Comparison of ENCODE assay signal across 12 mouse cellular contexts in genomic region chr12:51821256-51821655, GRCm38 (mm10). TPM values are rescaled to one million over a fixed set of nuclear protein-coding genes. Genes with fewer than 3 reads are reported as not detected.
A peak's percentile ranks its signal among the peaks of the same experiment; 100 is the strongest.
DNase-seq lines count a peak whose midpoint lies in the region; ATAC-seq and TF ChIP-seq lines count a peak whose summit lies in the region.
"Had no signal": no experiment of that assay in that cellular context is flagged by ENCODE, and none has a peak within 500 bp of the region (broad histone marks: within the 10 kb centered on the region; RNA-seq: fewer than 3 reads in every experiment).

No protein-coding gene starts in this region.

- no peak overlapping the region for H3K9ac ChIP-seq in lung, embryonic 14.5 days
- no peak overlapping the region for H3K9ac ChIP-seq in liver, embryonic 15.5 days
- no peak overlapping the region for H3K9ac ChIP-seq in midbrain, embryonic 15.5 days
- H3K9ac ChIP-seq: forebrain, postnatal 0 days; midbrain, embryonic 12.5 days had no signal

- no peak for TF ChIP-seq CTCF in lung, embryonic 14.5 days (IDR thresholded peaks at IDR 0.05; ENCODE audit: low read depth)

- no peaks in the 10 kb centered on the region for H3K4me1 ChIP-seq in lung, embryonic 14.5 days (ENCODE audit: insufficient read depth)
- peaks cover 77% of the 10 kb centered on the region for H3K4me1 ChIP-seq in liver, embryonic 15.5 days (replicated peaks)
- H3K4me1 ChIP-seq in midbrain, embryonic 15.5 days: no peaks in the 10 kb centered on the region; the same call in 1 of the 2 replicates
- H3K4me1 ChIP-seq: hindbrain, embryonic 10.5 days had no signal

- ATAC-seq in lung, embryonic 14.5 days (ENCODE audit: insufficient read depth): no peak; the same call in 1 of the 2 replicates
- ATAC-seq in erythroblast, adult 5-6 weeks (replicated peaks; ENCODE audit: low FRiP score, poor library complexity, severe bottlenecking): peak; percentile 76
- peak; percentile 82 for ATAC-seq in liver, embryonic 15.5 days (ENCODE audit: insufficient read depth)
- no peak for ATAC-seq in midbrain, embryonic 15.5 days (replicated peaks)
- ATAC-seq: forebrain, postnatal 0 days; Patski had no signal

- no peaks in the 10 kb centered on the region for H3K9me3 ChIP-seq in lung, embryonic 14.5 days (ENCODE audit: low read depth, low read length)
- H3K9me3 ChIP-seq in liver, embryonic 15.5 days (replicated peaks): no peaks in the 10 kb centered on the region
- H3K9me3 ChIP-seq in midbrain, embryonic 15.5 days: no peaks in the 10 kb centered on the region
- H3K9me3 ChIP-seq: hindbrain, embryonic 10.5 days; midbrain, embryonic 12.5 days had no signal

- H3K36me3 ChIP-seq in lung, embryonic 14.5 days (ENCODE audit: insufficient read depth): peaks cover 23% of the 10 kb centered on the region
- peaks cover 53% of the 10 kb centered on the region for H3K36me3 ChIP-seq in liver, embryonic 15.5 days (replicated peaks)
- 0 out of 2 replicates have a peak, but pooled peaks cover 8% of the 10 kb centered on the region for H3K36me3 ChIP-seq in midbrain, embryonic 15.5 days (replicated peaks)

- no peak overlapping the region for H3K4me3 ChIP-seq in lung, embryonic 14.5 days (ENCODE audit: low read depth, low read length)
- H3K4me3 ChIP-seq in liver, embryonic 15.5 days (replicated peaks): peak overlapping the region; percentile 20; the same call in 1 of the 2 replicates
- no peak overlapping the region for H3K4me3 ChIP-seq in midbrain, embryonic 15.5 days
- H3K4me3 ChIP-seq: hindbrain, embryonic 10.5 days; midbrain, embryonic 12.5 days had no signal

- no peak overlapping the region for H3K27ac ChIP-seq in lung, embryonic 14.5 days (ENCODE audit: low read depth)
- peak overlapping the region; percentile 83 for H3K27ac ChIP-seq in liver, embryonic 15.5 days (replicated peaks)
- H3K27ac ChIP-seq in midbrain, embryonic 15.5 days: no peak overlapping the region
- H3K27ac ChIP-seq: hindbrain, embryonic 10.5 days; midbrain, embryonic 12.5 days had no signal

- H3K4me2 ChIP-seq in lung, embryonic 14.5 days: no peak overlapping the region
- H3K4me2 ChIP-seq in liver, embryonic 15.5 days: peak overlapping the region; percentile 61
- H3K4me2 ChIP-seq in midbrain, embryonic 15.5 days: no peak overlapping the region
- H3K4me2 ChIP-seq: midbrain, embryonic 12.5 days had no signal

- no peaks in the 10 kb centered on the region for H3K27me3 ChIP-seq in lung, embryonic 14.5 days (ENCODE audit: insufficient read depth, low read length)
- H3K27me3 ChIP-seq in liver, embryonic 15.5 days: no peaks in the 10 kb centered on the region
- no peaks in the 10 kb centered on the region for H3K27me3 ChIP-seq in midbrain, embryonic 15.5 days (replicated peaks)
- H3K27me3 ChIP-seq: midbrain, embryonic 12.5 days; Patski had no signal

- 33% methylated on average over 2 of the region's 2 CpGs for whole genome bisulfite sequencing in lung, embryonic 14.5 days
- 11% methylated on average over 2 of the region's 2 CpGs for WGBS in liver, embryonic 15.5 days (ENCODE audit: insufficient replicate concordance)
- WGBS in midbrain, embryonic 15.5 days: 59% methylated on average over 2 of the region's 2 CpGs

- peak; percentile 8 for DNase-seq in lung, embryonic 14.5 days
- no peak for DNase-seq in lung, postnatal 25 days (ENCODE audit: low spot score)
- peak; percentile 78 for DNase-seq in MEL-GATA-1-ER (ENCODE audit: extremely low read depth, low read depth)
- no peak for DNase-seq in left cerebral cortex, adult 18-20 months (ENCODE audit: low spot score in 2 of 2)
- DNase-seq: forebrain, postnatal 0 days; left cerebral cortex, postnatal 4 days had no signal

RNA-seq across cellular contexts. Expression of gene Hectd1, which starts 8.1 kb away (rescaled TPM):
- polyA plus RNA-seq in lung, embryonic 14.5 days (2014; fragmentation: Nextera tagmentation; extraction: Ambion mirVana): 46.6 and 46.8 TPM in 2 replicates
- total RNA-seq in erythroblast, adult 5-6 weeks (2015; ENCODE audit: low replicate concordance): 251 and 276 TPM in 2 replicates
- 521 and 575 TPM in 2 replicates for total RNA-seq in erythroblast, adult 5-6 weeks (2017; ENCODE audit: low replicate concordance)
- polyA plus RNA-seq in liver, embryonic 15.5 days (2015; fragmentation: Nextera tagmentation; extraction: Ambion mirVana): 24.0 and 29.4 TPM in 2 replicates
- total RNA-seq in left cerebral cortex, adult 18-20 months (2021): 10 to 100 TPM; 79.9 to 82.6 TPM
- 39.3 and 40.8 TPM in 2 replicates for polyA plus RNA-seq in midbrain, embryonic 15.5 days (2015; fragmentation: Nextera tagmentation; extraction: Ambion mirVana)

Comparison
In these comparisons a context has a peak if more than half of its experiments do, and no peak if none do; other contexts are left out.
1. DNase-seq: peak in lung, embryonic 14.5 days (single experiment) and MEL-GATA-1-ER (single experiment); none in lung, postnatal 25 days (single experiment) and left cerebral cortex, adult 18-20 months (0 of 2).
2. ATAC-seq: peak in erythroblast, adult 5-6 weeks (single experiment) and liver, embryonic 15.5 days (single experiment); none in lung, embryonic 14.5 days (single experiment) and midbrain, embryonic 15.5 days (single experiment).